In the genomic region with DNA sequence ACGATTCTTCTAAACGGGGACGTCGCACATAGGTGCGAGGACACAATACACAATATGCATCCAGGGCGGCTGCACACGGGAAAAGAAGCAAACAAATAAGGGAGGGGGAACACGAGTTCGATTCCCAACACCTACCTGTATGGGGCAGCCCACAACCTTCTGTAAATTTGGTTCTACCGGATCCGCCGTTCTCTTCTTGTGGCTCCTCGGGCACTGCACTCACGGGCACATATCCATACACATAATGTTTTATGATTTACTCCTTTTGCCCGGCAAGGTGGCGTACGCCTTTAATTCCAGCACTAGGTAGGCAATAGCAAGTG, we compare ENCODE assay signal across 8 mouse cellular contexts. TPM values are rescaled to one million over a fixed set of nuclear protein-coding genes. Genes with fewer than 3 reads are reported as not detected.
DNase-seq lines count a peak whose midpoint lies in the region; ATAC-seq and TF ChIP-seq lines count a peak whose summit lies in the region.

No protein-coding gene starts in this region.

- peak overlapping the region; percentile 67 for H3K4me2 ChIP-seq in hindbrain, postnatal 0 days (ENCODE audit: low read depth, low read length)
- peak overlapping the region; percentile 51 for H3K4me2 ChIP-seq in midbrain, embryonic 15.5 days

- H3K9ac ChIP-seq in hindbrain, postnatal 0 days (replicated peaks; ENCODE audit: low read length), result peak overlapping the region; percentile 94
- peak overlapping the region; percentile 88 for H3K9ac ChIP-seq in midbrain, embryonic 15.5 days

- no peaks in the 10 kb centered on the region for H3K27me3 ChIP-seq in kidney, adult 2 months (replicated peaks; ENCODE audit: control insufficient read depth, insufficient read depth, low read length)
- no peaks in the 10 kb centered on the region for H3K27me3 ChIP-seq in hindbrain, postnatal 0 days (ENCODE audit: insufficient read depth, low read length)
- no peaks in the 10 kb centered on the region for H3K27me3 ChIP-seq in midbrain, embryonic 15.5 days (replicated peaks)

- TF ChIP-seq POLR2A in kidney, adult 2 months (IDR thresholded peaks at IDR 0.05; ENCODE audit: low read depth, low read length), result no peak

- no peak for DNase-seq in kidney, adult 2 months
- no peak for DNase-seq in kidney, adult 11 months
- no peak for DNase-seq in hindbrain, postnatal 0 days (ENCODE audit: low spot score)
- no peak for DNase-seq in layer of hippocampus, adult 11-12 months (ENCODE audit: low spot score)
- DNase-seq in adipocyte (ENCODE audit: low spot score), result no peak
- no peak for DNase-seq in left cerebral cortex, adult 11 months (ENCODE audit: low spot score)

- peaks cover 12% of the 10 kb centered on the region; the same call in 1 of the 2 replicates for H3K4me1 ChIP-seq in kidney, adult 2 months (ENCODE audit: control insufficient read depth, insufficient read depth, low read length)
- peaks cover 22% of the 10 kb centered on the region for H3K4me1 ChIP-seq in brown adipose tissue, adult 24 weeks (ENCODE audit: control insufficient read depth, insufficient read depth, insufficient read length, low read length)
- peaks cover 20% of the 10 kb centered on the region for H3K4me1 ChIP-seq in hindbrain, postnatal 0 days (ENCODE audit: insufficient read depth, low read length)
- peaks cover 42% of the 10 kb centered on the region for H3K4me1 ChIP-seq in midbrain, embryonic 15.5 days

- WGBS in kidney, adult 2 months, result 10% methylated on average over 17 of the region's 17 CpGs
- 7% methylated on average over 17 of the region's 17 CpGs for WGBS in hindbrain, postnatal 0 days
- WGBS in midbrain, embryonic 15.5 days, result 12% methylated on average over 17 of the region's 17 CpGs

- H3K27ac ChIP-seq in kidney, adult 2 months (ENCODE audit: insufficient read depth, low read depth, low read length), result peak overlapping the region; percentile 51; the same call in 1 of the 2 replicates
- H3K27ac ChIP-seq in brown adipose tissue, adult 24 weeks (replicated peaks; ENCODE audit: low read depth, low read length), result peak overlapping the region; percentile 87
- H3K27ac ChIP-seq in hindbrain, postnatal 0 days, result peak overlapping the region; percentile 86
- H3K27ac ChIP-seq in midbrain, embryonic 15.5 days, result peak overlapping the region; percentile 82

- H3K36me3 ChIP-seq in kidney, adult 2 months (ENCODE audit: control insufficient read depth, insufficient read depth, low read length), result no peaks in the 10 kb centered on the region
- H3K36me3 ChIP-seq in hindbrain, postnatal 0 days (ENCODE audit: insufficient read depth, low read length), result no peaks in the 10 kb centered on the region
- H3K36me3 ChIP-seq in midbrain, embryonic 15.5 days (replicated peaks), result no peaks in the 10 kb centered on the region

- peak; percentile 58; the same call in 1 of the 2 replicates for ATAC-seq in hindbrain, postnatal 0 days
- ATAC-seq in midbrain, embryonic 15.5 days (replicated peaks), result peak; percentile 65

- peak overlapping the region; percentile 86 for H3K4me3 ChIP-seq in kidney, adult 2 months (ENCODE audit: insufficient read depth, low read depth, low read length)
- H3K4me3 ChIP-seq in brown adipose tissue, adult 24 weeks (ENCODE audit: insufficient read depth, low read depth, low read length), result peak overlapping the region; percentile 82
- H3K4me3 ChIP-seq in hindbrain, postnatal 0 days (ENCODE audit: low read length), result peak overlapping the region; percentile 93
- peak overlapping the region; percentile 58 for H3K4me3 ChIP-seq in midbrain, embryonic 15.5 days

- no peak for TF ChIP-seq CTCF in kidney, adult 2 months (conservative IDR thresholded peaks at IDR 0.05; ENCODE audit: insufficient read depth, insufficient read length, low read depth, low read length)
- TF ChIP-seq CTCF in hindbrain, postnatal 0 days (IDR thresholded peaks at IDR 0.05; ENCODE audit: low read depth), result no peak

- no peaks in the 10 kb centered on the region for H3K9me3 ChIP-seq in hindbrain, postnatal 0 days (ENCODE audit: low read length)
- no peaks in the 10 kb centered on the region for H3K9me3 ChIP-seq in midbrain, embryonic 15.5 days

RNA-seq across cellular contexts. Expression of a gene that starts 0.3 kb away (rescaled TPM):
- 29.5 and 32.4 TPM in 2 replicates for polyA plus RNA-seq in kidney, adult 2 months (2012; rRNA removed)
- polyA plus RNA-seq in brown adipose tissue, adult 24 weeks (2012; ENCODE audit: insufficient read depth, insufficient read length, missing spikeins), result 64.1 and 66.0 TPM in 2 replicates
- total RNA-seq in hindbrain, postnatal 0 days (2014; rRNA removed), result 47.5 and 54.7 TPM in 2 replicates
- polyA plus RNA-seq in hindbrain, postnatal 0 days (2015; fragmentation: Nextera tagmentation; extraction: Ambion mirVana), result 27.9 and 28.4 TPM in 2 replicates
- polyA plus RNA-seq in midbrain, embryonic 15.5 days (2015; fragmentation: Nextera tagmentation; extraction: Ambion mirVana), result 23.7 and 24.7 TPM in 2 replicates

RNA-seq across cellular contexts. Expression of a gene that starts 12.7 kb away (rescaled TPM):
- polyA plus RNA-seq in kidney, adult 2 months (2012; rRNA removed), result 253 and 281 TPM in 2 replicates
- 462 and 609 TPM in 2 replicates for polyA plus RNA-seq in brown adipose tissue, adult 24 weeks (2012; ENCODE audit: insufficient read depth, insufficient read length, missing spikeins)
- 343 and 354 TPM in 2 replicates for total RNA-seq in hindbrain, postnatal 0 days (2014; rRNA removed)
- polyA plus RNA-seq in hindbrain, postnatal 0 days (2015; fragmentation: Nextera tagmentation; extraction: Ambion mirVana), result 359 and 380 TPM in 2 replicates
- 336 and 343 TPM in 2 replicates for polyA plus RNA-seq in midbrain, embryonic 15.5 days (2015; fragmentation: Nextera tagmentation; extraction: Ambion mirVana)

RNA-seq across cellular contexts. Expression of a gene that starts 28.5 kb away (rescaled TPM):
- polyA plus RNA-seq in kidney, adult 2 months (2012; rRNA removed), result 10.1 and 12.3 TPM in 2 replicates
- polyA plus RNA-seq in brown adipose tissue, adult 24 weeks (2012; ENCODE audit: insufficient read depth, insufficient read length, missing spikeins), result 6.0 and 9.2 TPM in 2 replicates
- 103 and 107 TPM in 2 replicates for total RNA-seq in hindbrain, postnatal 0 days (2014; rRNA removed)
- polyA plus RNA-seq in hindbrain, postnatal 0 days (2015; fragmentation: Nextera tagmentation; extraction: Ambion mirVana), result 15.1 and 15.9 TPM in 2 replicates
- polyA plus RNA-seq in midbrain, embryonic 15.5 days (2015; fragmentation: Nextera tagmentation; extraction: Ambion mirVana), result 26.5 and 27.5 TPM in 2 replicates
